Mouse (Mus musculus) MEL (cell line): ENCODE data around the gene Mrm2. TPM values are rescaled to one million over a fixed set of nuclear protein-coding genes. Genes with fewer than 3 reads are reported as not detected.

Experiments used
- DNase-seq: peaks from one replicate; pipeline ENCODE4 v3.0.0; 2011; ENCODE audit warnings: low read depth, low spot score
- H3K27ac ChIP-seq: 2 replicates; pipeline ENCODE4 v1.5.1; 2012; ENCODE audit warnings: low read depth, mild to moderate bottlenecking, control low read depth, low read length, moderate library complexity; ENCODE audit not compliant: control insufficient read depth
- H3K27me3 ChIP-seq, 2 experiments: fragments of 150-350 bp in 1 of 2; sonication (generic) in 1 of 2; 2 replicates each; pipeline ENCODE4 v1.6.1; 2012; ENCODE audit warnings: low read length in 2 of 2, mild to moderate bottlenecking in 2 of 2, improper control_type of control experiment in 1 of 2, moderate library complexity in 1 of 2; ENCODE audit not compliant: insufficient read depth in 2 of 2, control insufficient read depth in 1 of 2
- H3K36me3 ChIP-seq, 2 experiments: 2 replicates each; pipeline ENCODE4 v1.6.1; 2012 to 2014; ENCODE audit warnings: low read length in 2 of 2, improper control_type of control experiment in 1 of 2, inconsistent platforms in 1 of 2, mild to moderate bottlenecking in 1 of 2; ENCODE audit not compliant: insufficient read depth in 2 of 2, control insufficient read depth in 1 of 2
- H3K4me1 ChIP-seq, 2 experiments: fragments of 150-350 bp in 1 of 2; sonication (generic) in 1 of 2; 2 replicates each; pipeline ENCODE4 v1.6.1; 2012; ENCODE audit warnings: low read length in 2 of 2, improper control_type of control experiment in 1 of 2, mild to moderate bottlenecking in 1 of 2; ENCODE audit not compliant: insufficient read depth in 2 of 2, control insufficient read depth in 1 of 2
- H3K4me3 ChIP-seq, 2 experiments: fragments of 150-350 bp in 1 of 2; sonication (generic) in 1 of 2; 2 replicates each; pipeline ENCODE4 v1.5.1; 2012; ENCODE audit warnings: low read depth in 2 of 2, low read length in 2 of 2, mild to moderate bottlenecking in 2 of 2, moderate library complexity in 2 of 2, control low read depth in 1 of 2, improper control_type of control experiment in 1 of 2; ENCODE audit not compliant: control insufficient read depth in 1 of 2, insufficient read depth in 1 of 2
- H3K79me2 ChIP-seq: 2 replicates; pipeline ENCODE4 v1.6.1; 2012; ENCODE audit warnings: mild to moderate bottlenecking, low read length, moderate library complexity; ENCODE audit not compliant: control insufficient read depth, poor library complexity, insufficient read depth
- H3K9ac ChIP-seq: 2 replicates; pipeline ENCODE4 v1.6.1; 2012; ENCODE audit warnings: low read depth, mild to moderate bottlenecking, control low read depth, low read length, moderate library complexity; ENCODE audit not compliant: control insufficient read depth, poor library complexity, severe bottlenecking
- H3K9me3 ChIP-seq: fragments of 150-350 bp; sonication (generic); replicated peaks from 2 replicates; pipeline ENCODE4 v1.6.1; 2012; ENCODE audit warnings: mild to moderate bottlenecking, low read length, improper control_type of control experiment, moderate library complexity; ENCODE audit not compliant: insufficient read depth
- BHLHE40 ChIP-seq: IDR thresholded peaks from 2 replicates; pipeline ENCODE4 v1.6.1; 2012; ENCODE audit warnings: low read depth, mild to moderate bottlenecking, inconsistent platforms, low read length, improper control_type of control experiment, borderline replicate concordance
- CHD2 ChIP-seq: IDR thresholded peaks from 2 replicates; pipeline ENCODE4 v1.6.1; 2011; ENCODE audit warnings: low read length, improper control_type of control experiment
- E2F4 ChIP-seq: IDR thresholded peaks from 2 replicates; pipeline ENCODE4 v1.6.1; 2011; ENCODE audit warnings: low read depth, low read length, improper control_type of control experiment, borderline replicate concordance
- ELF1 ChIP-seq: IDR thresholded peaks from 2 replicates; pipeline ENCODE4 v1.6.1; 2014; ENCODE audit warnings: low read depth, mild to moderate bottlenecking, inconsistent platforms, low read length, improper control_type of control experiment, moderate library complexity
- GATA1 ChIP-seq: IDR thresholded peaks from 2 replicates; pipeline ENCODE4 v1.6.1; 2011; ENCODE audit warnings: low read depth, low read length, improper control_type of control experiment
- HCFC1 ChIP-seq: IDR thresholded peaks from 2 replicates; pipeline ENCODE4 v1.6.1; 2012; ENCODE audit warnings: low read depth, mild to moderate bottlenecking, inconsistent platforms, low read length, improper control_type of control experiment, moderate library complexity
- KAT2A ChIP-seq: conservative IDR thresholded peaks from 2 replicates; pipeline ENCODE4 v1.6.1; 2012; ENCODE audit warnings: low read depth, low read length, improper control_type of control experiment, inconsistent platforms
- MAX ChIP-seq: IDR thresholded peaks from 2 replicates; pipeline ENCODE4 v1.6.1; 2011; ENCODE audit warnings: low read length, improper control_type of control experiment
- MEF2A ChIP-seq: IDR thresholded peaks from 2 replicates; pipeline ENCODE4 v1.6.1; 2014; ENCODE audit warnings: low read depth, mild to moderate bottlenecking, inconsistent platforms, low read length, improper control_type of control experiment; ENCODE audit not compliant: poor library complexity, insufficient replicate concordance, severe bottlenecking; ENCODE audit errors: extremely low read depth
- MXI1 ChIP-seq: IDR thresholded peaks from 2 replicates; pipeline ENCODE4 v1.6.1; 2011; ENCODE audit warnings: mild to moderate bottlenecking, low read depth, low read length, improper control_type of control experiment
- MYC ChIP-seq: IDR thresholded peaks from 2 replicates; pipeline ENCODE4 v1.6.1; 2011; ENCODE audit warnings: low read depth, mild to moderate bottlenecking, low read length, improper control_type of control experiment, moderate library complexity
- NELFE ChIP-seq: IDR thresholded peaks from 2 replicates; pipeline ENCODE4 v1.6.1; 2011; ENCODE audit warnings: low read depth, low read length, improper control_type of control experiment
- POLR2A ChIP-seq, 2 experiments: IDR thresholded peaks; 2 replicates each; pipeline ENCODE4 v1.6.1; 2011 to 2012; ENCODE audit warnings: low read length in 2 of 2, mild to moderate bottlenecking in 2 of 2, control low read depth in 1 of 2, improper control_type of control experiment in 1 of 2, low read depth in 1 of 2, moderate library complexity in 1 of 2; ENCODE audit not compliant: control insufficient read depth in 1 of 2, insufficient read depth in 1 of 2, poor library complexity in 1 of 2
- POLR2AphosphoS2 ChIP-seq: IDR thresholded peaks from 2 replicates; pipeline ENCODE4 v1.6.1; 2011; ENCODE audit warnings: low read length, improper control_type of control experiment
- RAD21 ChIP-seq: IDR thresholded peaks from 2 replicates; pipeline ENCODE4 v1.6.1; 2011; ENCODE audit warnings: mild to moderate bottlenecking, low read depth, low read length, improper control_type of control experiment
- SIN3A ChIP-seq: IDR thresholded peaks from 2 replicates; pipeline ENCODE4 v1.6.1; 2012; ENCODE audit warnings: low read length, improper control_type of control experiment, inconsistent platforms
- TAL1 ChIP-seq: IDR thresholded peaks from 2 replicates; pipeline ENCODE4 v1.6.1; 2012; ENCODE audit warnings: mild to moderate bottlenecking, inconsistent platforms, low read length, moderate library complexity, mixed read lengths
- TBP ChIP-seq: IDR thresholded peaks from 2 replicates; pipeline ENCODE4 v1.8.0; 2011; ENCODE audit warnings: low read depth, low read length, improper control_type of control experiment
- TCF12 ChIP-seq: IDR thresholded peaks from 2 replicates; pipeline ENCODE4 v1.6.1; 2014; ENCODE audit warnings: low read depth, mild to moderate bottlenecking, inconsistent platforms, low read length, improper control_type of control experiment, moderate library complexity
- UBTF ChIP-seq: IDR thresholded peaks from 2 replicates; pipeline ENCODE4 v1.6.1; 2012; ENCODE audit warnings: low read depth, mild to moderate bottlenecking, inconsistent platforms, low read length, improper control_type of control experiment, moderate library complexity, borderline replicate concordance; ENCODE audit not compliant: insufficient read depth
- USF2 ChIP-seq, 2 experiments: IDR thresholded peaks; 2 replicates each; pipeline ENCODE4 v1.6.1; 2011 to 2012; ENCODE audit warnings: improper control_type of control experiment in 2 of 2, low read length in 2 of 2, borderline replicate concordance in 1 of 2, inconsistent platforms in 1 of 2, low read depth in 1 of 2, mild to moderate bottlenecking in 1 of 2; ENCODE audit not compliant: insufficient read depth in 1 of 2
- ZMIZ1 ChIP-seq: IDR thresholded peaks from 2 replicates; pipeline ENCODE4 v1.6.1; 2012; ENCODE audit warnings: low read depth, mild to moderate bottlenecking, inconsistent platforms, low read length, improper control_type of control experiment, moderate library complexity
- ZNF384 ChIP-seq: IDR thresholded peaks from 2 replicates; pipeline ENCODE4 v1.6.1; 2012; ENCODE audit warnings: low read depth, mild to moderate bottlenecking, inconsistent platforms, low read length, improper control_type of control experiment
- polyA plus RNA-seq, 2 experiments: library from polyadenylated mRNA; stranded (reverse) in 1 of 2; unstranded in 1 of 2; fragments of >175 nt in 1 of 2; fragments of >200 nt in 1 of 2; gene quantifications; 2 replicates each; pipeline versions ENCODE4 v1.2.1 to v1.2.4; 2012; ENCODE audit warnings: low replicate concordance in 2 of 2, low read depth in 1 of 2; ENCODE audit not compliant: insufficient read length in 2 of 2, insufficient read depth in 1 of 2, missing spikeins in 1 of 2
- total RNA-seq: library from RNA; depleted of rRNA; stranded (reverse); fragments of 300-350 nt; gene quantifications from 2 replicates; pipeline ENCODE4 v1.2.3, GENCODE M21; 2012

Mrm2 gene
- total and polyA plus RNA-seq, 3 experiments: 14.1 to 15.3 TPM; not detected in 1

DNA sequence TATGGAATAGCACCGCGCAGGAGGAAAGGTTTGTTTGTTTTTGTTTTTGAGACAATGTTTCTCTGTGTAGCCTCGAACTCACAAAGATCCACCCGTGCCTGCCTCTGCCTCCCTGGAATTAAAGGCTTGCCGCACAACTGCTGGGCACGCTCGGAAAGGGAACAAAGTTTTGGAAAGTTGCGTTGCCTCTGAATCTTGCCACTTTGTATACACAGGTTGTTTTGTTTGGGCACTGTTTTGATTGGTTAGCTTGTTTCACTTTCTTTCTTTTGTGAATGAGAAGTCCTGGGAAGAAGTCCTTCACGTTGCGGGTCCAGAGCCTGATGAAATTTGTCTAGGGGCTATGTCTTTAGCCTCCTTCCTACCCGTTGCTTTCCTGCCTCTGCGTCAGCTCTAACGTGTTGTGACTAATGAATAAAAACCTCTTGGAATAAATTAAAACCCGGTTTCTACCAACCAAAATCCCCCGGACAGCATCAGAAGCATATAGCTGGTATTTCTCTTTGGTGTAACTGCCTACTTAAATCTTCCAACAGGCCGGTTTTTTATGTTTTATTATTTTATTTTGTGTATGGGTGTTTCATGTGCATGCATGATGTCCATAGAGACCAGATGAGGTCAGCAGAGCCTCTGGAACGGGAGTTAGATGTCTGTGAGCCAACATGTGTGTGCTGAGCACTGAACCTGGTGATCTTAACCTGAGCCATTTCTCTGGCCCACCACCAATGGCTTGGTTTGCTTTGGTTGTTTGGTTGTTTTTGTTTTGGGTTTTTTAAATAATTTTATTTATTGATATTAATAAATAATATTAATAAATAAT lies 9.7 kb downstream of the Mrm2 start (continued):
- no peak for TF ChIP-seq MEF2A
- peak; percentile 2 for TF ChIP-seq SIN3A
- no peak for TF ChIP-seq TBP
- peak; percentile 36; the same call in 1 of the 2 replicates for TF ChIP-seq MYC
- TF ChIP-seq RAD21: peak; percentile 2; the same call in 1 of the 2 replicates
- TF ChIP-seq TAL1: no peak
- no peak; the same call in 1 of the 2 replicates for TF ChIP-seq MXI1
- no peak for TF ChIP-seq ELF1
- no peak for TF ChIP-seq E2F4
- no peak for TF ChIP-seq KAT2A
- TF ChIP-seq UBTF: no peak
- TF ChIP-seq, all 39 proteins: peak for 8

DNA sequence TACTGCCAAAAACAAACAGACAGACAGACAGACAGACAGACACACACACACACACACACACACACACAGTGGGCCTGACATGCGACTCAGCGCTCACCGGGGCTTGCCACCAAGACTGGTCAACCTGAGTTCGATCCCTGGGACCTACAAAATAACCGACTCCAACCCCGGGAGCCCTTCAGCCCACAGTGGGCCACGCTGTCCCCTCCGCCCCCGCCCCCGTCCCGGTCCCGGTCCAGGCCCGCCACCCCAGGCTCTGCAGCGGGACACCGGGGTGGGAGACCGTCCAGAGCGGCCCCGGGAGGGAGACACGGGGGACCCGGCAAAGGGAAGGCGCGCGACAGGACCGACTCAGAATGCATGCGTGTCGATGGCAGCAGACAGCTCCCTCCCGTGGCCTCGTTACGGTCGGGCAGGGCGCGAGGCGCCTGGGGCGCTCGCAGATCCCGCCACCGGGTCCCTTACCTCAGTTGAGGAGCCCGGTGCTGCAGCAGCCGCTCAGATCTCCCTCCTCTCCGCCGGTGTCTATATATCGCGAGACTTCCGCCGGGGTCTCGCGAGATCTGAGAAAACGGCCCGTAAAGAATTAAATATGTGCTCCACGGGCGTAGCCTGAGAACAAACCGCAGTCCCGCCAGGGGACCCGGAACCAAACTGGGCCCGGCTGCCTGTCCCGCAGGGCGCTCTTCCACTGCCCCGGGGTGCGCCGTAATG lies 10.5 kb downstream of the Mrm2 start, which contains the start of the genes Mad1l1 and Nudt1:
Mad1l1 (minus strand) TSS at position 511 of the 714 bp plus-strand sequence.
Nudt1 (plus strand) TSS at position 615 of the 714 bp plus-strand sequence.
- H3K79me2 ChIP-seq: peaks cover 49% of the 10 kb centered on the region
- peak; percentile 97 for DNase-seq
- H3K4me3 ChIP-seq: peak within 1 kb of the TSS; percentile 75 to 92
- peak within 1 kb of the TSS; percentile 93 for H3K27ac ChIP-seq
- H3K9ac ChIP-seq: peak within 1 kb of the TSS; percentile 94
- H3K36me3 ChIP-seq: peaks cover 0 to 8% of the 10 kb centered on the region in 2 experiments; a peak in 3 of 4 replicates
- TF ChIP-seq POLR2AphosphoS2 (peak; percentile 91), GATA1 (no peak), MYC (peak; percentile 10; the same call in 1 of the 2 replicates), ZNF384 (no peak), TCF12 (peak; percentile 75; the same call in 1 of the 2 replicates), USF2 (IDR thresholded peaks at IDR 0.05; ENCODE audit: borderline replicate concordance in 1 of 2, insufficient read depth in 1 of 2, low read depth in 1 of 2, low read length in 2 of 2) (no peak), BHLHE40 (no peak), TBP (peak; percentile 95), UBTF (no peak), MXI1 (peak; percentile 96), ELF1 (peak; percentile 78), HCFC1 (peak; percentile 85), MAX (peak; percentile 22; the same call in 1 of the 2 replicates), RAD21 (no peak), ZMIZ1 (peak; percentile 90), NELFE (peak; percentile 96), MEF2A (no peak), KAT2A (peak; percentile 21; the same call in 1 of the 2 replicates), POLR2A (IDR thresholded peaks at IDR 0.05; ENCODE audit: control insufficient read depth in 1 of 2, insufficient read depth in 1 of 2, low read depth in 1 of 2, low read length in 2 of 2, poor library complexity in 1 of 2) (peak; percentile 93 to 98), CHD2 (peak; percentile 98), SIN3A (peak; percentile 79; the same call in 1 of the 2 replicates)
- peaks cover 0 to 16% of the 10 kb centered on the region in 2 experiments; a peak in 3 of 4 replicates for H3K4me1 ChIP-seq
- H3K9me3 ChIP-seq: no peaks in the 10 kb centered on the region
- no peaks in the 10 kb centered on the region for H3K27me3 ChIP-seq
